Mouse (Mus musculus) spleen, adult 2 months (tissue): ENCODE data around the gene Prnd.

ENCODE experiments used
- CTCF ChIP-seq: fragments of 200-500 bp; IDR thresholded peaks from 2 replicates; pipeline ENCODE4 v1.5.1; 2011; ENCODE audit warnings: mild to moderate bottlenecking, inconsistent platforms; ENCODE audit not compliant: insufficient read depth, insufficient read length, insufficient replicate concordance; ENCODE audit errors: extremely low read depth
- POLR2A ChIP-seq: fragments of 200-500 bp; IDR thresholded peaks from 2 replicates; pipeline ENCODE4 v1.6.1; 2011; ENCODE audit warnings: low read depth, low read length, inconsistent platforms

- TF ChIP-seq CTCF (no peak), POLR2A (no peak)
Observed at GRCm38 (mm10) chr2:131956336-131957256, 5.9 kb downstream of the Prnd start.
